Mouse (Mus musculus): Measurements from ENCODE around the gene Brinp3. TPM values are rescaled to one million over a fixed set of nuclear protein-coding genes. Genes with fewer than 3 reads are reported as not detected.

Gene Brinp3
- 10.2 and 15.9 TPM in 2 replicates for polyA plus RNA-seq (2015; fragmentation: Nextera tagmentation; extraction: Ambion mirVana)

GRCm38 (mm10) chr1:146494681-146495331 lies at the start of gene Brinp3:
Gene Brinp3 (plus strand): TSS chr1:146494760.
- Histone ChIP-seq H3K9ac (replicated peaks; ENCODE audit: low read depth, low read length) (peak within 1 kb of the TSS; percentile 69), H3K9me3 (ENCODE audit: control insufficient read depth, low read length) (no peaks in the 10 kb centered on the region), H3K27ac (ENCODE audit: low read length) (no peak within 1 kb of the TSS; the same call in 1 of the 2 replicates), H3K4me3 (replicated peaks; ENCODE audit: low read length) (peak within 1 kb of the TSS; percentile 59), H3K27me3 (replicated peaks; ENCODE audit: control insufficient read depth, insufficient read depth, low read length) (peaks cover 4% of the 10 kb centered on the region), H3K4me1 (replicated peaks; ENCODE audit: control insufficient read depth, insufficient read depth, low read length) (peaks cover 7% of the 10 kb centered on the region), H3K4me2 (ENCODE audit: low read length) (peak within 1 kb of the TSS; percentile 85), H3K36me3 (ENCODE audit: control insufficient read depth, insufficient read depth) (no peaks in the 10 kb centered on the region)
- peak; percentile 51 for ATAC-seq
- WGBS, result 1% methylated on average over 19 of the region's 19 CpGs

- Histone ChIP-seq H3K27me3 (replicated peaks; ENCODE audit: control insufficient read depth, insufficient read depth, low read length) (peaks cover 4% of the 10 kb centered on the region), H3K4me2 (ENCODE audit: low read length) (peak overlapping the region; percentile 85), H3K4me1 (replicated peaks; ENCODE audit: control insufficient read depth, insufficient read depth, low read length) (peaks cover 7% of the 10 kb centered on the region), H3K27ac (ENCODE audit: low read length) (no peak overlapping the region), H3K4me3 (replicated peaks; ENCODE audit: low read length) (peak overlapping the region; percentile 59), H3K9me3 (ENCODE audit: control insufficient read depth, low read length) (no peaks in the 10 kb centered on the region), H3K36me3 (ENCODE audit: control insufficient read depth, insufficient read depth) (no peaks in the 10 kb centered on the region), H3K9ac (replicated peaks; ENCODE audit: low read depth, low read length) (peak overlapping the region; percentile 69)
- 5% methylated on average over 7 of the region's 7 CpGs for WGBS
- ATAC-seq, result 0 out of 2 replicates have a peak, but pooled peaks have one; percentile 5
Observed at GRCm38 (mm10) chr1:146494221-146494620, 339 bp upstream of the Brinp3 start.

- ATAC-seq, result 0 out of 2 replicates have a peak, but pooled peaks have one; percentile 13
- Histone ChIP-seq H3K4me2 (ENCODE audit: low read length) (peak overlapping the region; percentile 85), H3K36me3 (ENCODE audit: control insufficient read depth, insufficient read depth) (no peaks in the 10 kb centered on the region), H3K4me1 (replicated peaks; ENCODE audit: control insufficient read depth, insufficient read depth, low read length) (peaks cover 7% of the 10 kb centered on the region), H3K27ac (ENCODE audit: low read length) (no peak overlapping the region), H3K4me3 (replicated peaks; ENCODE audit: low read length) (peak overlapping the region; percentile 59), H3K9ac (replicated peaks; ENCODE audit: low read depth, low read length) (peak overlapping the region; percentile 69), H3K27me3 (replicated peaks; ENCODE audit: control insufficient read depth, insufficient read depth, low read length) (peaks cover 4% of the 10 kb centered on the region), H3K9me3 (ENCODE audit: control insufficient read depth, low read length) (no peaks in the 10 kb centered on the region)
- 12% methylated on average over 3 of the region's 3 CpGs for WGBS
Observed at GRCm38 (mm10) chr1:146495386-146495785, 826 bp downstream of the Brinp3 start.

GRCm38 (mm10) chr1:146497381-146498081 lies 3.0 kb downstream of the Brinp3 start:
- peak overlapping the region; percentile 64 for H3K9ac ChIP-seq (replicated peaks; ENCODE audit: low read depth, low read length)
- WGBS, result 0% methylated on average over 28 of the region's 28 CpGs
- peak; percentile 70 for ATAC-seq
- H3K4me1 ChIP-seq (replicated peaks; ENCODE audit: control insufficient read depth, insufficient read depth, low read length), result peaks cover 7% of the 10 kb centered on the region
- peaks cover 4% of the 10 kb centered on the region for H3K27me3 ChIP-seq (replicated peaks; ENCODE audit: control insufficient read depth, insufficient read depth, low read length)
- H3K4me2 ChIP-seq (ENCODE audit: low read length), result peak overlapping the region; percentile 89
- no peaks in the 10 kb centered on the region for H3K36me3 ChIP-seq (ENCODE audit: control insufficient read depth, insufficient read depth)
- H3K4me3 ChIP-seq (replicated peaks; ENCODE audit: low read length), result peak overlapping the region; percentile 52
- H3K27ac ChIP-seq (ENCODE audit: low read length), result no peak overlapping the region
- no peaks in the 10 kb centered on the region for H3K9me3 ChIP-seq (ENCODE audit: control insufficient read depth, low read length)

GRCm38 (mm10) chr1:146498085-146498779 lies 3.7 kb downstream of the Brinp3 start:
- peak; percentile 29 for ATAC-seq
- Histone ChIP-seq H3K27ac (ENCODE audit: low read length) (no peak overlapping the region), H3K9me3 (ENCODE audit: control insufficient read depth, low read length) (no peaks in the 10 kb centered on the region), H3K4me1 (replicated peaks; ENCODE audit: control insufficient read depth, insufficient read depth, low read length) (peaks cover 7% of the 10 kb centered on the region), H3K27me3 (replicated peaks; ENCODE audit: control insufficient read depth, insufficient read depth, low read length) (peaks cover 4% of the 10 kb centered on the region), H3K4me2 (ENCODE audit: low read length) (peak overlapping the region; percentile 89), H3K9ac (replicated peaks; ENCODE audit: low read depth, low read length) (peak overlapping the region; percentile 64), H3K4me3 (replicated peaks; ENCODE audit: low read length) (peak overlapping the region; percentile 52), H3K36me3 (ENCODE audit: control insufficient read depth, insufficient read depth) (no peaks in the 10 kb centered on the region)
- WGBS, result under 1% methylated on average over 16 of the region's 16 CpGs

GRCm38 (mm10) chr1:146498780-146499114 lies 4.2 kb downstream of the Brinp3 start:
- no peak for ATAC-seq
- Histone ChIP-seq H3K27ac (ENCODE audit: low read length) (no peak overlapping the region), H3K4me1 (replicated peaks; ENCODE audit: control insufficient read depth, insufficient read depth, low read length) (peaks cover 7% of the 10 kb centered on the region)

GRCm38 (mm10) chr1:146515377-146515776 lies 20.8 kb downstream of the Brinp3 start:
- ATAC-seq, result no peak

More at GRCm38 (mm10) chr1:146498780-146499114, 4.2 kb downstream of the Brinp3 start:
- WGBS, result 15% methylated on average over 1 of the region's 1 CpGs
- Histone ChIP-seq H3K9me3 (ENCODE audit: control insufficient read depth, low read length) (no peaks in the 10 kb centered on the region), H3K27me3 (replicated peaks; ENCODE audit: control insufficient read depth, insufficient read depth, low read length) (peaks cover 4% of the 10 kb centered on the region), H3K9ac (replicated peaks; ENCODE audit: low read depth, low read length) (no peak overlapping the region; the same call in 1 of the 2 replicates), H3K4me2 (ENCODE audit: low read length) (peak overlapping the region; percentile 89), H3K4me3 (replicated peaks; ENCODE audit: low read length) (peak overlapping the region; percentile 52), H3K36me3 (ENCODE audit: control insufficient read depth, insufficient read depth) (no peaks in the 10 kb centered on the region)

GRCm38 (mm10) chr1:146523727-146524573 lies 29.4 kb downstream of the Brinp3 start:
- no peaks in the 10 kb centered on the region for H3K4me1 ChIP-seq (replicated peaks; ENCODE audit: control insufficient read depth, insufficient read depth, low read length)
- whole genome bisulfite sequencing, result 51% methylated on average over 11 of the region's 11 CpGs
- H3K4me3 ChIP-seq (replicated peaks; ENCODE audit: low read length), result no peak overlapping the region
- no peaks in the 10 kb centered on the region for H3K27me3 ChIP-seq (replicated peaks; ENCODE audit: control insufficient read depth, insufficient read depth, low read length)
- H3K9me3 ChIP-seq (ENCODE audit: control insufficient read depth, low read length), result no peaks in the 10 kb centered on the region
- H3K27ac ChIP-seq (ENCODE audit: low read length), result no peak overlapping the region
- no peak overlapping the region for H3K9ac ChIP-seq (replicated peaks; ENCODE audit: low read depth, low read length)
- no peak overlapping the region for H3K4me2 ChIP-seq (ENCODE audit: low read length)
- no peak for ATAC-seq
- H3K36me3 ChIP-seq (ENCODE audit: control insufficient read depth, insufficient read depth), result no peaks in the 10 kb centered on the region

More at GRCm38 (mm10) chr1:146515377-146515776, 20.8 kb downstream of the Brinp3 start:
- no peaks in the 10 kb centered on the region for H3K36me3 ChIP-seq (ENCODE audit: control insufficient read depth, insufficient read depth)
- no peak overlapping the region for H3K9ac ChIP-seq (replicated peaks; ENCODE audit: low read depth, low read length)
- WGBS, result 73% methylated on average over 2 of the region's 2 CpGs
- no peak overlapping the region for H3K27ac ChIP-seq (ENCODE audit: low read length)
- no peak overlapping the region for H3K4me3 ChIP-seq (replicated peaks; ENCODE audit: low read length)
- no peaks in the 10 kb centered on the region for H3K27me3 ChIP-seq (replicated peaks; ENCODE audit: control insufficient read depth, insufficient read depth, low read length)
- no peak overlapping the region for H3K4me2 ChIP-seq (ENCODE audit: low read length)
- H3K4me1 ChIP-seq (replicated peaks; ENCODE audit: control insufficient read depth, insufficient read depth, low read length), result no peaks in the 10 kb centered on the region
- H3K9me3 ChIP-seq (ENCODE audit: control insufficient read depth, low read length), result no peaks in the 10 kb centered on the region

Data from forebrain, embryonic 16.5 days (tissue).